Mouse (Mus musculus): ENCODE data around the gene Egfl7. TPM values are rescaled to one million over a fixed set of nuclear protein-coding genes. Genes with fewer than 3 reads are reported as not detected.

Egfl7 gene
- polyA plus RNA-seq, 1 experiment, result 5.6 TPM

GRCm38 (mm10) chr2:26539516-26539915 lies 40.3 kb upstream of the Egfl7 start:
- no peaks in the 10 kb centered on the region for H3K36me3 ChIP-seq (ENCODE audit: control insufficient read depth, insufficient read depth)
- H3K27me3 ChIP-seq (ENCODE audit: control insufficient read depth, insufficient read depth, insufficient read length), result no peaks in the 10 kb centered on the region
- H3K4me3 ChIP-seq (ENCODE audit: insufficient read depth, poor library complexity, severe bottlenecking), result no peak overlapping the region
- H3ac ChIP-seq (ENCODE audit: control insufficient read depth, insufficient read length, low read depth), result no peak overlapping the region
- no peaks in the 10 kb centered on the region for H3K79me3 ChIP-seq (ENCODE audit: low read depth)
- no peaks in the 10 kb centered on the region for H3K79me2 ChIP-seq (ENCODE audit: control insufficient read depth, insufficient read depth)
- TF ChIP-seq MAX (IDR thresholded peaks at IDR 0.05), result no peak

- Histone ChIP-seq H3K27me3 (ENCODE audit: control insufficient read depth, insufficient read depth, insufficient read length) (no peaks in the 10 kb centered on the region), H3K36me3 (ENCODE audit: control insufficient read depth, insufficient read depth) (no peaks in the 10 kb centered on the region), H3K79me2 (ENCODE audit: control insufficient read depth, insufficient read depth) (no peaks in the 10 kb centered on the region), H3K4me3 (ENCODE audit: insufficient read depth, poor library complexity, severe bottlenecking) (no peak overlapping the region), H3ac (ENCODE audit: control insufficient read depth, insufficient read length, low read depth) (no peak overlapping the region), H3K79me3 (ENCODE audit: low read depth) (no peaks in the 10 kb centered on the region)
- no peak for TF ChIP-seq CTCF (IDR thresholded peaks at IDR 0.05; ENCODE audit: control insufficient read depth, insufficient read depth, insufficient read length)
- no peak for TF ChIP-seq USF1 (IDR thresholded peaks at IDR 0.05; ENCODE audit: low read depth)
- TF ChIP-seq FOSL1 (IDR thresholded peaks at IDR 0.05; ENCODE audit: insufficient read depth, low read length, poor library complexity, severe bottlenecking), result no peak
- no peak for TF ChIP-seq MYOG (IDR thresholded peaks at IDR 0.05; ENCODE audit: control insufficient read depth, extremely low read depth, insufficient read length)
- TF ChIP-seq MAX (IDR thresholded peaks at IDR 0.05), result no peak
- no peak for TF ChIP-seq CEBPB (IDR thresholded peaks at IDR 0.05; ENCODE audit: low read depth)
- no peak for TF ChIP-seq MYOD1 (IDR thresholded peaks at IDR 0.05; ENCODE audit: control insufficient read depth, insufficient read length, low read depth)
Observed at GRCm38 (mm10) chr2:26540721-26541120, 39.1 kb upstream of the Egfl7 start.

- TF ChIP-seq USF1 (IDR thresholded peaks at IDR 0.05; ENCODE audit: low read depth) (no peak), CEBPB (IDR thresholded peaks at IDR 0.05; ENCODE audit: low read depth) (no peak), CTCF (IDR thresholded peaks at IDR 0.05; ENCODE audit: control insufficient read depth, insufficient read depth, insufficient read length) (no peak), FOSL1 (IDR thresholded peaks at IDR 0.05; ENCODE audit: insufficient read depth, low read length, poor library complexity, severe bottlenecking) (no peak), MYOG (IDR thresholded peaks at IDR 0.05; ENCODE audit: control insufficient read depth, extremely low read depth, insufficient read length) (no peak), MAX (IDR thresholded peaks at IDR 0.05) (no peak), MYOD1 (IDR thresholded peaks at IDR 0.05; ENCODE audit: control insufficient read depth, insufficient read length, low read depth) (no peak)
- Histone ChIP-seq H3ac (ENCODE audit: control insufficient read depth, insufficient read length, low read depth) (no peak overlapping the region), H3K36me3 (ENCODE audit: control insufficient read depth, insufficient read depth) (no peaks in the 10 kb centered on the region), H3K4me3 (ENCODE audit: insufficient read depth, poor library complexity, severe bottlenecking) (no peak overlapping the region), H3K27me3 (ENCODE audit: control insufficient read depth, insufficient read depth, insufficient read length) (no peaks in the 10 kb centered on the region), H3K79me2 (ENCODE audit: control insufficient read depth, insufficient read depth) (no peaks in the 10 kb centered on the region), H3K79me3 (ENCODE audit: low read depth) (no peaks in the 10 kb centered on the region)
Observed at GRCm38 (mm10) chr2:26541258-26541910, 38.4 kb upstream of the Egfl7 start.

- no peaks in the 10 kb centered on the region for H3K27me3 ChIP-seq (ENCODE audit: control insufficient read depth, insufficient read depth, insufficient read length)
- TF ChIP-seq USF1 (IDR thresholded peaks at IDR 0.05; ENCODE audit: low read depth) (no peak), MYOG (IDR thresholded peaks at IDR 0.05; ENCODE audit: control insufficient read depth, extremely low read depth, insufficient read length) (no peak), MYOD1 (IDR thresholded peaks at IDR 0.05; ENCODE audit: control insufficient read depth, insufficient read length, low read depth) (no peak), MAX (IDR thresholded peaks at IDR 0.05) (no peak), CTCF (IDR thresholded peaks at IDR 0.05; ENCODE audit: control insufficient read depth, insufficient read depth, insufficient read length) (no peak), FOSL1 (IDR thresholded peaks at IDR 0.05; ENCODE audit: insufficient read depth, low read length, poor library complexity, severe bottlenecking) (no peak), CEBPB (IDR thresholded peaks at IDR 0.05; ENCODE audit: low read depth) (no peak)
- no peaks in the 10 kb centered on the region for H3K36me3 ChIP-seq (ENCODE audit: control insufficient read depth, insufficient read depth)
- H3K4me3 ChIP-seq (ENCODE audit: insufficient read depth, poor library complexity, severe bottlenecking), result no peak overlapping the region
- H3K79me3 ChIP-seq (ENCODE audit: low read depth), result no peaks in the 10 kb centered on the region
- no peaks in the 10 kb centered on the region for H3K79me2 ChIP-seq (ENCODE audit: control insufficient read depth, insufficient read depth)
- no peak overlapping the region for H3ac ChIP-seq (ENCODE audit: control insufficient read depth, insufficient read length, low read depth)
Observed at GRCm38 (mm10) chr2:26543155-26543554, 36.7 kb upstream of the Egfl7 start.

GRCm38 (mm10) chr2:26543768-26544167 lies 36.0 kb upstream of the Egfl7 start:
- Histone ChIP-seq H3K27me3 (ENCODE audit: control insufficient read depth, insufficient read depth, insufficient read length) (no peaks in the 10 kb centered on the region), H3K79me2 (ENCODE audit: control insufficient read depth, insufficient read depth) (no peaks in the 10 kb centered on the region), H3K79me3 (ENCODE audit: low read depth) (no peaks in the 10 kb centered on the region), H3ac (ENCODE audit: control insufficient read depth, insufficient read length, low read depth) (no peak overlapping the region), H3K4me3 (ENCODE audit: insufficient read depth, poor library complexity, severe bottlenecking) (no peak overlapping the region), H3K36me3 (ENCODE audit: control insufficient read depth, insufficient read depth) (no peaks in the 10 kb centered on the region)
- TF ChIP-seq MYOD1 (IDR thresholded peaks at IDR 0.05; ENCODE audit: control insufficient read depth, insufficient read length, low read depth) (peak; percentile 80), MYOG (IDR thresholded peaks at IDR 0.05; ENCODE audit: control insufficient read depth, extremely low read depth, insufficient read length) (no peak), CTCF (IDR thresholded peaks at IDR 0.05; ENCODE audit: control insufficient read depth, insufficient read depth, insufficient read length) (no peak), FOSL1 (IDR thresholded peaks at IDR 0.05; ENCODE audit: insufficient read depth, low read length, poor library complexity, severe bottlenecking) (no peak), MAX (IDR thresholded peaks at IDR 0.05) (no peak)

GRCm38 (mm10) chr2:26544265-26544664 lies 35.5 kb upstream of the Egfl7 start:
- Histone ChIP-seq H3K79me3 (ENCODE audit: low read depth) (no peaks in the 10 kb centered on the region), H3K36me3 (ENCODE audit: control insufficient read depth, insufficient read depth) (no peaks in the 10 kb centered on the region), H3K79me2 (ENCODE audit: control insufficient read depth, insufficient read depth) (no peaks in the 10 kb centered on the region), H3K4me3 (ENCODE audit: insufficient read depth, poor library complexity, severe bottlenecking) (no peak overlapping the region), H3ac (ENCODE audit: control insufficient read depth, insufficient read length, low read depth) (no peak overlapping the region), H3K27me3 (ENCODE audit: control insufficient read depth, insufficient read depth, insufficient read length) (no peaks in the 10 kb centered on the region)
- TF ChIP-seq CEBPB (IDR thresholded peaks at IDR 0.05; ENCODE audit: low read depth) (no peak), CTCF (IDR thresholded peaks at IDR 0.05; ENCODE audit: control insufficient read depth, insufficient read depth, insufficient read length) (no peak), MYOG (IDR thresholded peaks at IDR 0.05; ENCODE audit: control insufficient read depth, extremely low read depth, insufficient read length) (no peak), MYOD1 (IDR thresholded peaks at IDR 0.05; ENCODE audit: control insufficient read depth, insufficient read length, low read depth) (no peak), USF1 (IDR thresholded peaks at IDR 0.05; ENCODE audit: low read depth) (no peak), MAX (IDR thresholded peaks at IDR 0.05) (no peak), FOSL1 (IDR thresholded peaks at IDR 0.05; ENCODE audit: insufficient read depth, low read length, poor library complexity, severe bottlenecking) (no peak)

Data from C2C12 (cell line).